Mouse (Mus musculus) ovary, postnatal 10 days (tissue): ENCODE measurements at regions not wholly inside any gene's neighbourhood (a gene's known extent, or its start where the extent isn't known, plus 50 kb on each side); places are given as distances from the start of the nearest gene placed in this dataset.

Experiments
- DNase-seq: peaks from one replicate; pipeline ENCODE4 v3.0.0; 2022; ENCODE audit warnings: low spot score

GRCm38 (mm10) chr1:184535691-184536090 is 196.7 kb downstream of the Hlx start:
- no peak for DNase-seq

GRCm38 (mm10) chr1:184534511-184534910 is 197.9 kb downstream of the Hlx start:
- no peak for DNase-seq

GRCm38 (mm10) chr1:184533870-184534269 is 198.5 kb downstream of the Hlx start:
- no peak for DNase-seq

- no peak for DNase-seq
Observed at GRCm38 (mm10) chr1:184532488-184533055, 199.8 kb downstream of the Hlx start.

GRCm38 (mm10) chr1:184530606-184531320 is 201.7 kb downstream of the Hlx start:
- no peak for DNase-seq

GRCm38 (mm10) chr1:184525740-184526139 is 206.7 kb downstream of the Hlx start:
- no peak for DNase-seq

- DNase-seq: no peak
Observed at GRCm38 (mm10) chr1:184519551-184519950, 212.9 kb downstream of the Hlx start.

GRCm38 (mm10) chr1:184504663-184505062 is 227.8 kb downstream of the Hlx start:
- DNase-seq: no peak

GRCm38 (mm10) chr1:184503827-184504355 is 228.5 kb downstream of the Hlx start:
- DNase-seq: no peak

GRCm38 (mm10) chr1:184500702-184501101 is 231.7 kb downstream of the Hlx start:
- DNase-seq: no peak

- DNase-seq: no peak
Observed at GRCm38 (mm10) chr1:184498909-184499525, 233.4 kb downstream of the Hlx start.

- DNase-seq: no peak
Observed at GRCm38 (mm10) chr1:184497007-184497406, 235.4 kb downstream of the Hlx start.

- DNase-seq: no peak
Observed at GRCm38 (mm10) chr1:184493811-184494210, 238.6 kb downstream of the Hlx start.

- no peak for DNase-seq
Observed at GRCm38 (mm10) chr1:184492115-184492514, 240.3 kb downstream of the Hlx start.

GRCm38 (mm10) chr1:184491252-184491651 is 241.2 kb downstream of the Hlx start:
- no peak for DNase-seq

- no peak for DNase-seq
Observed at GRCm38 (mm10) chr1:184487409-184487808, 245.0 kb downstream of the Hlx start.

- no peak for DNase-seq
Observed at GRCm38 (mm10) chr1:184484801-184485200, 247.6 kb downstream of the Hlx start.

- DNase-seq: no peak
Observed at GRCm38 (mm10) chr1:184483371-184483770, 249.0 kb downstream of the Hlx start.

- DNase-seq: no peak
Observed at GRCm38 (mm10) chr1:184482026-184482425, 250.4 kb downstream of the Hlx start.

- DNase-seq: no peak
Observed at GRCm38 (mm10) chr1:184480571-184481220, 251.7 kb downstream of the Hlx start.

- DNase-seq: no peak
Observed at GRCm38 (mm10) chr1:184478006-184478405, 254.4 kb downstream of the Hlx start.

- DNase-seq: no peak
Observed at GRCm38 (mm10) chr1:184462481-184463124, 269.8 kb downstream of the Hlx start.
